Mouse (Mus musculus) heart, adult 10 weeks (tissue): Measurements from ENCODE around the gene Tmem53. TPM values are rescaled to one million over a fixed set of nuclear protein-coding genes. Genes with fewer than 3 reads are reported as not detected.

Source experiments
- polyA plus RNA-seq: library from polyadenylated mRNA; stranded (reverse); fragments of 350-450 nt; fragmentation: Illumina TruSeq; extraction: RNeasy Lipid Tissue Mini Kit (QIAGEN cat#74804); gene quantifications from one replicate; pipeline ENCODE4 v1.2.3, GENCODE M21; 2014; ENCODE audit warnings: low read depth, low replicate concordance

Tmem53 gene
- polyA plus RNA-seq = 21.3 TPM

GRCm38 (mm10) chr4:117251801-117252316 is at the start of gene Tmem53, which contains the start of gene Armh1:
Tmem53 (plus strand) TSS chr4:117251951.
Armh1 (minus strand) TSS chr4:117252125.

Other genes starting within 250 kb of the Tmem53 start
- 16.5 TPM for gene Eif2b3, start 232.5 kb upstream of the Tmem53 start, polyA plus RNA-seq
- gene Ptch2, start 155.9 kb upstream of the Tmem53 start, polyA plus RNA-seq = 1.7 TPM
- gene Btbd19, start 126.2 kb upstream of the Tmem53 start, polyA plus RNA-seq = 3.5 TPM
- not detected for gene Tctex1d4, start 125.2 kb upstream of the Tmem53 start, polyA plus RNA-seq
- gene Plk3, start 118.0 kb upstream of the Tmem53 start, polyA plus RNA-seq = 1.8 TPM
- gene Rps8, start 95.7 kb upstream of the Tmem53 start, polyA plus RNA-seq = 601 TPM
- gene Kif2c, start 69.3 kb upstream of the Tmem53 start, polyA plus RNA-seq = not detected
- not detected for gene Armh1, start 174 bp downstream of the Tmem53 start, polyA plus RNA-seq
- 41.0 TPM for gene Rnf220, start 245.1 kb downstream of the Tmem53 start, polyA plus RNA-seq